Mouse (Mus musculus): ENCODE data around the gene Nsd1.
"Not testable (repeated sequence)": the region's sequence is repeated elsewhere in the genome, so short reads cannot be mapped to it uniquely, and the experiment has no call there.

Gene Nsd1

DNA sequence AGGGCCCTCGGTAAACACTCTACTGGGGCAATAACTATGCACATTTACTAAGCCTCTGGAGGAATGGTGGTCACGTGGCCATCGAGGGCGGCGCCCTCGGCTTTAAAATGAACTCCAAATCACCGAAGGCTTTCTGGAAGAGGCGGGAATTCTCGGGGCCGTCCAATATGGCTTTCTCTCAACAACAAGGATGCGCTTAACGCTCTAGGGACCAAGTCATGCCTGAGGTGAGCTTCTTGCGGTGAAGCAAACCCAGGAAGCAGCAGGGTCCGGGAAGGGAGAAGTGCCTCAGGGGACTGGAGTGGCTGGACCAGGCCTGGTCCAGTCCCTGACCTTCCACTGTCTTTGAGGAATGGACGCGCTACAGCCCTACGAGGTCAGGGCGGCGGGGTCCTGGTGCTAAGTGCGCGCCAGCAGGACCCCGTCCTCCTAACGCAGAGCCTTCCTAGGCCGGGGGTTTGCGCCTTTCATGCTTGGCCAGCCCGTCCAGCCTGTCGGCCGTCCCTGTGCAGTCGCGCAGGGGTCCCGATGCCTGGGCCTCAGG, at the start of gene Nsd1:
TSS of gene Nsd1 (plus strand) at position 134 of the 544 bp plus-strand sequence.
- peak; percentile 14 for DNase-seq

DNA sequence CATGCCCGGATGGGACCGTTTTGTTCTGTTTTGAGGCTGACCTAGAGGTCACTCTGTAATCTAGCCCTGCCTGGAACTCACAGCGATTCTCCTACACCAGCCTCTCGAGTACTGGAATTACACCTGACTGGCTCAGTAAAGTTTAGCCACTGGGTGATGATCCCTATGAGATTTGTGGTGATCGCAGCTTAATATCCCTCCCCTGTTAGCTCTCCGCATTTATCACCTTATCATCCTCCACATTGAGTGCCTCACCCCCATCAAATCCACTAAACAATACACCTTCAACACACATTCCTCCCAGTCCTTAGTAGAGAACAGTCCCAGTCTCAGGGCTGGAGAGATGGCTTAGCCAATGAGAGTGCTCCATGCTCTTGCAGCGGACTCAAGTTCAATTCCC, 47.2 kb upstream of the Nsd1 start:
- no peak for DNase-seq

- DNase-seq: peak; percentile 71
Measured at GRCm38 (mm10) chr13:55163553-55163952, 46.0 kb upstream of the Nsd1 start.

DNA sequence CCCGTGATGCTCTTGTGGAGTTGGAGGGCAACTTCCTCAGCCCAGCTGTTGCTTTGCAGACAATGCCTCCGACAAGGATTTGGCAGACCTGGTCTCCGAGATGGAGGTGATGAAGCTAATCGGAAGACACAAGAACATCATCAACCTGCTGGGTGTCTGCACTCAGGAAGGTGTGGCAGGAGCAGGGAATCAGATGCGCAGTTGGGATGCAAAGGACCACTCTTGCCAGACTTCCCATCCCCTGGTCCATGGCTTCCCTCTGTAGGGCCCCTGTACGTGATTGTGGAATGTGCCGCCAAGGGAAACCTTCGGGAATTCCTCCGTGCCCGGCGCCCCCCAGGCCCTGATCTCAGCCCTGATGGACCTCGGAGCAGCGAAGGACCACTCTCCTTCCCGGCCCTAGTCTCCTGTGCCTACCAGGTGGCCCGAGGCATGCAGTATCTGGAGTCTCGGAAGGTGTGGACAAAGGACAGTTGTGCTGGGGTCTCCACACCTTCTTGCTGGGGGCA, 43.7 kb upstream of the Nsd1 start:
- no peak for DNase-seq

- no peak for DNase-seq
Measured at GRCm38 (mm10) chr13:55166806-55167725, 42.5 kb upstream of the Nsd1 start.

- no peak for DNase-seq
Measured at GRCm38 (mm10) chr13:55167798-55168197, 41.8 kb upstream of the Nsd1 start.

DNA sequence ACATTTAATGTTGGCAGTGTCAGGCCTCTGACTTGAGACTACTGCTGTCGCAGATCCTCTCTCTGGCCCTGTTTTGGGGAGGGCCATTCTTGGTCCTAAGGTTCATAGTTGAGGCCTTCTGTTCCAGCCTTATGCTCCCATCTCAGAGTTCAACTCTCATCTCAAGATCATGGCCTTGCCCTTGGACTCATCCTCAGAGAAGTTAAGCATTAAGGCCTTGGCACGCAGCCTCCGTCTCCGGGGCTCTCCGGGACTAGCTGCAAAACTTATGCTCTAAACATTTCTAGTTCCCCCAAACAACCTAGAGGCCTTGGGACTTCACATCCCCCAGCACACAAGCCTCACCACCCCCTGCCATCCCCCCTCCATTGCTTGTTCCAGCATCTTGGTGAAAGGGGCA, 41.3 kb upstream of the Nsd1 start:
- DNase-seq: peak; percentile 68

DNA sequence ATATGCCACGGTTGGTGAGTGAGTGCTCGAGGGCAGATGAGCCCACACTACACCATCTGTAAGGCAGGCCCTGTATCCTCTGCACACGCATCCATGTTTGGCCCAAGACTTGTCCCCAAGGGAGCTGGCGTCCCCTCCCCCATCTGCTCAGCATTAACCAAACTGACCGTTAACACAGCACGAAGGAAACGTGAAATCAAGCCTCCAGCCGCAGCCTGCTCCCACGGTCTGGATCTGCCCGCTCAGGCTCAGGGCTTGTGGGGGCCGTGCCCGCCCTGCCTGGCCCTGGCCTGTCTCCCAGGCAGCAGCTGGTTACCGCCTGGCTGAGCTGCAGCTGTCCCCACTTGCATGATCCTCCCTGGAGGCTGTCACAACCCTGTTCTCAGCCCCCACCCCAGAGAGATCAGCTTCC, 40.6 kb upstream of the Nsd1 start:
- peak; percentile 86 for DNase-seq

DNA sequence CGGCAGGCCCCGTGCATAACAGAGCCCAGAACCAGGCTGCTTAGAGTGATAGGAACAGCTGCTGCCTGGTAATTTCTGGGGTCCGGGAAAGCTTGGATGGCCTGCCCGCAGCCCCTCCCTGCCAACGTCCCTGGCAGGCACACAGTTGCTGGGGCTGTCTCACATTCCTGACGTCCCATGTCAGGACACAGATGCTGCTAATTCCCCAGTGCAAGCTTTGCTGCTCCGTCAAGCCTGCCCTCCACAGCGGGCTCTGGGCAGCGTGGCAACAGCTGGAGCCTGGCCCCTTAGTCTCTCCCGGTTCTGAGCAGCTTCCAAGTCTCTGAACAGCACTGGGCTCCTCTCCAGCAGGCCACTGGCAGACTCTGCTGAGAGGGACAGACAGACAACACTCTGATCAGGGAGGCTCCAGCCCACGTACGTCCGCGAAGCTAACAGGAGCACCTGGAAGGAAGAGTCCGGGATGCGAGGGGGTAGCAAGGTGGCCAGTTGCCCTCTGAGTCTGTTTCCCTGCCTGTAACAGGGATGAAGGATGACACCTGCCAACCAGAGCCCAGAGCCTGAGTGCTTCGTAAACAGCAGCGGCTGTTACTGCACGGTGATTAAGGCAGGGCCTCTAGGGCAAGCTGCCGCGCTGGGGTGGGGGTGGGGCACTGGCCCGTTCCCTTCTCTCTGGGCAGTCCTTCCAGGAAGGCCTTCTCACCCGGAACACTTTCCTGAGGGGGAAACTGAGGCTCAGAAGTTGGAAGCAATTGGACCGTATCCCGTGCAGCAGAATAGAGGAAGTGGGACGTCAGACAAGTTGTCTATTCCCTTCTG, 37.9 kb upstream of the Nsd1 start:
- DNase-seq: peak; percentile 63

GRCm38 (mm10) chr13:55172336-55172770, 37.2 kb upstream of the Nsd1 start:
- DNase-seq: no peak

DNA sequence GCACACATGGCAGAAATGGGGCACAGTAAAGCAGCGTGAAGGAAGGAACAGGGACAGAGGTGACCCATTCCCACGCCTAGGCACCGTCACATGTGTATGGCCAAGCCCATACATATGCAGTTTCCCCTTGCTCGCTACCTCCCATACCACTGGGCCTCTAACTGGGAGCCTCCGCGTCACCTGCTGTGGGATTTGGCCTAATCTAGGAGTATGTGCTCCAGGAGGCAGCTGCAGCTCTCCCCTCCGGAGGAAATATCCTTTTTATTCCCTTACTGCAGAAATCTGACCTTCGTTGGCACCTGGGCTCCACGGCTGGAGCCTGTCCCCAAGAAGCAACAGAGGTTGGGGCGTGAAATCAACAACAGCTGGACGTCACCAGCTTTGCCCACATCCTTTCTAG, 35.2 kb upstream of the Nsd1 start:
- no peak for DNase-seq

DNA sequence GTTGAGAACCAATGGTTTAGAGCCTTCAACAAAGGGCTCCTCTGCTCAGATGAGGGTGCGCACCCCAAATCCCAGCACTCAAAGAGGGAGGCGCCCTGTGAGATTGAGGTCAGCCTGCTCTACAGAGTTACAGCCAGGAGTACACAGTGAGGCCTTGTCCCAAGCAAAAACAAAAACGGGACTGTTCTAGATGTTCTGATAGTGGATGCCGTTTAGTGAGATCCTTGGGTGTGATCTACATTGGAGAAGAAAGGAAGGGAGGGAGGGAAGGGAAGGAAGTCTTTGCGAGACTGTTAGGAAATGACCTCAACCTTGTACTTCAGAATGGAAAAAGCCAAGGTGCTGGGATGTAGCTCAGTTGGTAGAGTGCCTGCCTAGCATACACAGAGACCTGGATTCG, 33.3 kb upstream of the Nsd1 start:
- no peak for DNase-seq

DNA sequence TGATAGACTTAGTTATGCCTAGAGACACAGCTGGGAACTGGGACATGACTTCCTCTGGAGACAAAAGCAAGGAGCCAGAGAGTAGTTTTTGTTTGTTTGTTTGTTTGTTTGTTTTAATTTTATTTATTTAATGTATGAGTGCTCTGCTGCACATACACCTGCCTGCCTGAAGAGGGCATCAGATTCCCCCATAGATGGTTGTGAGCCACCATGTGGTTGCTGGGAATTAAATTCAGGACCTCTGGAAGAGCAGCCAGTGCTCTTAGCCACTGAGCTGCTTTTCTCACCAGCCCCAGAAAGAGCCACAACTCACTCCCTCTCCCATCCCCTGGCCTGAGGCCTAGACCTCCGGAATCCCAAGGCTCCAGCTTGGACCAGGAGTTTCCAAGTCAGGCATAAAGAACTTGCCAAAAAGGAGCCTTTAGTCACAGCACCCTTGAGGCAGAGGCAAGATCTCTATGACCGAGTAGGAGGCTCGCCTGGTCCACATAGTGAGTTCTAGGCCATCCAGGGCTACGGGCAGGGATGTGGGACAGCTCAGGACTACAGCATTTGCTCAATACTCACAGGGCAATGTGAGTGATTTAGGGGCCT, 31.6 kb upstream of the Nsd1 start:
- no peak for DNase-seq

DNA sequence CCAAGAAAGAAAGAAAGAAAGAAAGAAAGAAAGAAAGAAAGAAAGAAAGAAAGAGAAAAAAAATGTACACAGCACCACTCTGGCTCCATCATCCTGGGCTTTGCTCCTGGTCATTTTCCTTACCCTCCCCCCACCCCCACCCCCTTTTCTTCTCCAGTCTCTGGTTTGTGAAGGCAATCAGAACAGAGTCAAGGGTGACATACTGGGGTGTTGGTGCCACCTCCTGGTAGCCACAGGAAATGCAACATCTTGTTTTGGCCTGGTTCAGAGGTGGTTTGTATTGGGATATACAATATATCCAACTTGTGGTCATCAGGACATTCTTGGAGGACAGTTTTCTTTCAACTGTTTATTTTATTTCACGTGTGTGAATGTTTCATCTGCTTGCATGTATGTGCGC, 31.0 kb upstream of the Nsd1 start:
- peak; percentile 86 for DNase-seq

- DNase-seq: no peak
Measured at GRCm38 (mm10) chr13:55179591-55179990, 30.0 kb upstream of the Nsd1 start.

- no peak for DNase-seq
Measured at GRCm38 (mm10) chr13:55181786-55182172, 27.8 kb upstream of the Nsd1 start.

DNA sequence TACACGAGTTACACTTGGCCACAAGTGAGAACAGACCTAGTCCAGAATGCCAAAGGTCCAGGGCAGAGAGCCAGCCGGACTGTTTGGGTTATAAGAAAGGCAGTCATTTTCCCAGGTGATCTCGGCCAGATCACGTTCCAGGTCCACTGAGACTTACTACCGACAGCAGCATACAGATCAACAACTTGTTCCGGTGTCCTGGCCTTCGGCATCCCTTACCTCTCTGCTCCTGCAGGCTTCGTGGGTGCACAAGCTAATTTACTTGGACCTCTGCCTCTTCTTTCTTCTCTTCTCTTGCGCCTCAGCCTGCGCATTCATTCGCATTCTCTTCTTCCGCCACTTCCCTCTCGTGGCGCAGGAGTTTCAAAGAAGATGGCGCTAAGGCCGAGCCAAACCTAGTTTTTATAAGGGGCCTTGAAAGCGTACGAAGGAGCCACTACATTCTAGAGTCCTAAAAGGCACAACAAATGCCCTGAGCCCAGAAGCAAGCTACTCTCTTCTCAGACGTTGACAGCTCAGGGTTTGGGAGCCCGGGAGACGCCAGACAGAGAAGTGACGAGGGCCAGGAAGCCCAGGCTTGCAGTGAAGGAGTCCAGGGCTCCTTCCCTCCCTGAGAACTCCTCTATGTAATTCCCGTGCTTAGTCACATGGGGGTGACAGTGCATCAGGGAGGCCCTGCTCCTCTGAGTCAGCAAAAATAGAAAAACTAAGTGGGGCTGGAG, 27.2 kb upstream of the Nsd1 start:
- DNase-seq: peak; percentile 83

DNA sequence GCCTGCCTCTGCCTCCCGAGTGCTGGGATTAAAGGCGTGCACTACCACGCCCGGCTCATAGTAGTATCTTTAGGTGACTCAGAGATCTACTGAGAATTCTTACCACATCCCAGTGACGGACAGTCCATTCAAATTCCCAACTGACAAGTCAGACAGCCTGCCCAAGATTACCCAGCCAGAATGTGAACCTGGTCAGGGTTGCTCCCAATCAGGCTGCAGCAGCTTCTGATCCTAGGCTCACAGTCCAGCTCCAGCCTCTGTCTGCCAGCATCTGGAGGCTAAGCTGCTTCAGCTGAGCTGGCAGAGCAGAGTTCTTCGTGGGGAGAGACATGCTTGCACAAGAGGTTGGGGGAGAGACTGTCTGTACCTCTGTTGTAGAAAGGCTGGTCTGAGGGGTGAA, 26.2 kb upstream of the Nsd1 start:
- no peak for DNase-seq

DNA sequence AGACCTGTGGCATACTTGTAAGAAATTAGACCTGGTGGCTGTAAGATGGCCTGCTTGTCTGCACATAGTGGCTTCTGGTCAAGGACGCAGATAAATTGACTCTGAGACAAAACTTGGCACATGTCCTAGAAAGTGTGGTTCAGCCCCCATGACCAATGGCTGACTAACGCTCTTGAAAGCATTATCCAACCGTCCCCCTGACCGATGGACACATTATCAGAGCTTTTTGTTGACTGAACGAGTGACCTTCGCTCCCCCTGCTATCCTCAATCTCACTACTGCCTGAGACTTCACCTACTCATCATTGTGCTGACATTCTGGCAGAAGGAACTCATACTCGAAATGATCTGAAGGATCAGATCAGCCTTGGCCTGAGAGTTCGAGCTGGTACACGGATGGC, 22.5 kb upstream of the Nsd1 start:
- not testable (repeated sequence) for DNase-seq

DNA sequence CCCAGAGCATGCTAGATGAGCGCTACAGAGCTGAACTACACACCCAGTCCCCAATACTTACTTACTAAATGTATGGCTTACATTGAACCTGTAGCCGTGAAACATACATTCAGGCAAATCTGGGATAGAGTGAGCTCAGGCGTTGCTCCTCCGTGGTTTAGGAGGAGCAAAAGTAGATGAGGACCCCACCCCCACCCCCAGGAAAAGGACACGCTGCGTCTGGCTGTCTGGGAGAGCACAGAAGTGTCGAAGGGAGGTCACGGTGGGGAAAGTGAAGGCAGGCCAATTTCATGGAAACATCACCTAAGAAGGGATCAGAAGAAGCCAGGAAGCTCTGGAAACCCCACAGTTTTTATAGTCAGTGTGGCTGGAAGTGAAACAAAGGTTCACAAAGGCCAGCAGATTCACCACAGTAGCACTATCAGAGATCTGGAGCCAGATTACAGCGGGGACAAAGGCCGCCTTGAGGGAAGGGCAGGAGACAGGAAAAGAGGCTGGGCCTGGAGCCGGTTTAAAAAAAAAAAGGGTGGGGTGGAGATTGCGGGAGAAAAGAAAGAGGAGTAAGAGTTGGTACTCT, 20.0 kb upstream of the Nsd1 start:
- no peak for DNase-seq

DNA sequence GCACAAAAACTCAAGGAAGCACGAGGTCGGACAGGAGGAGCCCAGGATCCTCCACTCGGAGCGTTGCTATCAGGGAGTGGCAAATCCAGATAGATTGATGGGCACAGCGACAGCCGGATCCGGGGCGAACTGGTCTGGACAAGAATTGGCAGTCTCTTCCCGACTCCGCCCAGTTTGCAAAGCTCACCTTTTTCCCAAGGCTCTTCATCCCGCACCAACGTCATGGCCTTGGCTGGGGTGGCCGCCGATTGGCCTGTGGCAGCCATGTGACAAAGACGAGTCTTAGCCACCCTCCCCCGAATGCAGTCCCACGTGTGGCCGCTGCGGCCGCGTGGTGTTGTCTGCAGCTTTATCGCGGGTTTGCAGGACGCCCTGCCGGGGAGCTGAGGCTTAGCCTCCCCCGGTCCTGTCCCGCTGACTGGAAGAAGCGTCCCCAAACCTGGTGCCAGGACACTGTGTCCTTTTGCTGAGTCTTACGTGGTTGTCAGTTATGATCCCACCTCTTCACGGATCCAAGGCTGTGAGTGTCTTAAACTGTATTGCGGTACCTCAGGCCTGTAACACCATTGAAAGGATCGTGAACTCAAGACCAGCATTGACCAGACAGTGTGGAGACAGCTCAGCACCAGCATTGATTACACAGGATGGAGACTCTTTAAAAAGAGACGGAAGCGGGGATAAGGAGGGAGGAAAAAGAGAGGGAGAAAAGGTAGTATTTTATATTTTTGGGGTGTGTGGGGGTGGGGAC, 19.3 kb upstream of the Nsd1 start:
- DNase-seq: peak; percentile 97

All from kidney, postnatal 14 days (tissue).